Mouse (Mus musculus) forebrain, postnatal 0 days (tissue): ENCODE data around the gene Antxr1. TPM values are rescaled to one million over a fixed set of nuclear protein-coding genes. Genes with fewer than 3 reads are reported as not detected.
A peak's percentile ranks its signal among the peaks of the same experiment; 100 is the strongest.

Experiments
- ATAC-seq: fragments of 200-750 bp; cut with Nextera tagmentation; 2 replicates; pipeline ENCODE4 v1.8.0; 2017; ENCODE audit warnings: mild to moderate bottlenecking, moderate library complexity
- DNase-seq: peaks from one replicate; pipeline ENCODE4 v3.0.0-alpha.2; 2015
- H3K27ac ChIP-seq: fragments of 300-500 bp; sonication (generic); 2 replicates; pipeline ENCODE4 v1.5.1; 2014; ENCODE audit warnings: low read depth, mild to moderate bottlenecking, antibody characterized with exemption, low read length, moderate library complexity, mixed read lengths
- H3K27me3 ChIP-seq: fragments of 300-500 bp; sonication (generic); 2 replicates; pipeline ENCODE4 v1.6.1; 2014; ENCODE audit warnings: mild to moderate bottlenecking, low read length, mixed read lengths; ENCODE audit not compliant: insufficient read depth
- H3K36me3 ChIP-seq: fragments of 300-500 bp; sonication (generic); 2 replicates; pipeline ENCODE4 v1.6.1; 2014; ENCODE audit warnings: mild to moderate bottlenecking, moderate library complexity; ENCODE audit not compliant: insufficient read depth
- H3K4me1 ChIP-seq: fragments of 300-500 bp; sonication (generic); 2 replicates; pipeline ENCODE4 v1.6.1; 2014; ENCODE audit warnings: antibody characterized with exemption; ENCODE audit not compliant: insufficient read depth
- H3K4me2 ChIP-seq: fragments of 300-500 bp; sonication (generic); 2 replicates; pipeline ENCODE4 v1.6.1; 2014; ENCODE audit warnings: low read depth, mild to moderate bottlenecking, moderate library complexity
- H3K4me3 ChIP-seq: fragments of 300-500 bp; sonication (generic); 2 replicates; pipeline ENCODE4 v1.5.1; 2014; ENCODE audit warnings: low read depth, low read length, mixed read lengths
- H3K9ac ChIP-seq: fragments of 300-500 bp; sonication (generic); 2 replicates; pipeline ENCODE4 v1.6.1; 2014; ENCODE audit warnings: mild to moderate bottlenecking
- H3K9me3 ChIP-seq: fragments of 300-500 bp; sonication (generic); 2 replicates; pipeline ENCODE4 v1.6.1; 2016; ENCODE audit warnings: low read length
- CTCF ChIP-seq: sonication (generic); IDR thresholded peaks from 2 replicates; pipeline ENCODE4 v1.5.1; 2016; ENCODE audit warnings: antibody characterized with exemption, control low read depth, low read depth
- WGBS: fragments of 180-500 bp; shearing (Covaris S2); extraction: QIAGEN DNeasy Blood & Tissue Kit; methylation state at CpG from one replicate; pipeline ENCODE4 v1.1.7; 2014; 5-methylcytosine and 5-hydroxymethylcytosine counted together
- polyA plus RNA-seq: library from polyadenylated mRNA; unstranded; fragments of >200 nt; fragmentation: Nextera tagmentation; extraction: Ambion mirVana; gene quantifications from 2 replicates; pipeline ENCODE4 v1.2.1, GENCODE M21; 2015
- total RNA-seq: library from RNA; depleted of rRNA; stranded (reverse); fragments of >200 nt; gene quantifications from 2 replicates; pipeline ENCODE4 v1.2.3, GENCODE M21; 2014

Antxr1 gene
- total and polyA plus RNA-seq, 2 experiments from 2014 or later = 1.8 to 13.2 TPM

DNA sequence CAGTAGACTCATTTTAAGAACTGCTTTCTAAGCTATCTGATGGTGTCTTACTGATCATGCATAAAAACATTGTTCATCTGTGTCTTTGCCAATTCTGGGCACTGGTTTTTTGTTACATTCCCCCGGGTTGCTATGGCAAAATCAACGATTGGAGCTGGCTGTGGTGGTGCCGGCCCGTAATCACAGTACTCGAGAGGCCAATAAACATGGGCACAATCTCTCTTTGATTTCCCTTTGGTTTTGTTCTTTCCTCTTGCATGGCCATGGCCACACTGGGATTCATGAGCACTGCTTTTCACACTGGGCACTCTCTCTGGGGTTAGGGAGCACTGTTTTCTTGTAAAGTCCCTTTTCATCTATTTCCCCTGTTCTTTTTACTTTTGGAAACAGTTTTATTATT, 83.9 kb downstream of the Antxr1 start:
- Histone ChIP-seq H3K9me3 (no peaks in the 10 kb centered on the region), H3K27me3 (no peaks in the 10 kb centered on the region), H3K4me3 (no peak overlapping the region), H3K4me1 (no peaks in the 10 kb centered on the region), H3K4me2 (no peak overlapping the region), H3K36me3 (no peaks in the 10 kb centered on the region), H3K27ac (no peak overlapping the region), H3K9ac (no peak overlapping the region)
- ATAC-seq = peak; percentile 51
- no peak for TF ChIP-seq CTCF
- WGBS = 17% methylated on average over 5 of the region's 5 CpGs
- DNase-seq = peak; percentile 60

- ATAC-seq (no peak), DNase-seq (peak; percentile 50)
- Histone ChIP-seq H3K4me2 (no peak overlapping the region), H3K4me1 (no peaks in the 10 kb centered on the region), H3K36me3 (no peaks in the 10 kb centered on the region), H3K4me3 (no peak overlapping the region), H3K9me3 (no peaks in the 10 kb centered on the region), H3K9ac (no peak overlapping the region), H3K27ac (no peak overlapping the region), H3K27me3 (no peaks in the 10 kb centered on the region)
- TF ChIP-seq CTCF = no peak
- WGBS = 47% methylated on average over 3 of the region's 3 CpGs
These were observed 84.9 kb downstream of the Antxr1 start for GRCm38 (mm10) chr6:87250701-87251100.

- no peak for TF ChIP-seq CTCF
- no peaks in the 10 kb centered on the region for H3K36me3 ChIP-seq
- no peaks in the 10 kb centered on the region for H3K27me3 ChIP-seq
- H3K27ac ChIP-seq = no peak overlapping the region
- H3K4me3 ChIP-seq = no peak overlapping the region
- H3K4me2 ChIP-seq = no peak overlapping the region
- 85% methylated on average over 9 of the region's 9 CpGs for WGBS
- DNase-seq = no peak
- no peaks in the 10 kb centered on the region for H3K4me1 ChIP-seq
- no peaks in the 10 kb centered on the region for H3K9me3 ChIP-seq
- no peak for ATAC-seq
- H3K9ac ChIP-seq = no peak overlapping the region
These were observed 87.3 kb downstream of the Antxr1 start for GRCm38 (mm10) chr6:87248226-87248834.

GRCm38 (mm10) chr6:87244117-87245100, 91.2 kb downstream of the Antxr1 start:
- ATAC-seq (peak; percentile 66), DNase-seq (no peak)
- WGBS = 58% methylated on average over 9 of the region's 9 CpGs

GRCm38 (mm10) chr6:87237260-87237659, 98.4 kb downstream of the Antxr1 start:
- Histone ChIP-seq H3K9ac (no peak overlapping the region), H3K4me1 (no peaks in the 10 kb centered on the region), H3K27me3 (no peaks in the 10 kb centered on the region), H3K9me3 (no peaks in the 10 kb centered on the region), H3K27ac (no peak overlapping the region), H3K4me3 (no peak overlapping the region), H3K36me3 (peaks cover 4% of the 10 kb centered on the region; the same call in 1 of the 2 replicates), H3K4me2 (no peak overlapping the region)
- DNase-seq (no peak), ATAC-seq (no peak)
- 80% methylated on average over 4 of the region's 4 CpGs for WGBS
- no peak for TF ChIP-seq CTCF

More at GRCm38 (mm10) chr6:87244117-87245100, 91.2 kb downstream of the Antxr1 start:
- Histone ChIP-seq H3K9ac (no peak overlapping the region), H3K27ac (no peak overlapping the region), H3K4me2 (no peak overlapping the region), H3K4me3 (no peak overlapping the region), H3K9me3 (no peaks in the 10 kb centered on the region), H3K27me3 (no peaks in the 10 kb centered on the region), H3K4me1 (no peaks in the 10 kb centered on the region), H3K36me3 (peaks cover 4% of the 10 kb centered on the region; the same call in 1 of the 2 replicates)
- no peak for TF ChIP-seq CTCF

DNA sequence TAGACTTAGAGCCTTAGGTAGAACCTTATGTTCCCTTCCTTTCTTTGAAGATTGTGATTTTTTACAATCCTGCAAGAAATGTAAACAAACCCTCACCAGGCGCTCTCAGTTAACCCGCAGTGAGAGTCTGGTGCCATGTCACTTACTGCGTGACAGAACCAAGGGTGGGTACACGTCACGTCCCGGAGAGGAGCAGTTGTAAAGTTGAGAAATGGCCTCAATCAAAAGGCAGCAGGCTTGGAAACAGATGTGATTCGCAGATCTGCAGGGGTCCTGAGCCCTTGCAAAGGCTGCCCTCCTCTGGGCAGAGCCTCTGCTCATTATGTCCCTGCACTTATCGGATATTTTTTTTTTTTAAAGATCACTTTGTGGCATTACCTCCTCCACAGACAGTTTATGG, 99.6 kb downstream of the Antxr1 start:
- Histone ChIP-seq H3K27ac (no peak overlapping the region), H3K4me2 (no peak overlapping the region), H3K4me1 (no peaks in the 10 kb centered on the region), H3K9me3 (no peaks in the 10 kb centered on the region), H3K36me3 (peaks cover 4% of the 10 kb centered on the region; the same call in 1 of the 2 replicates), H3K4me3 (no peak overlapping the region), H3K9ac (no peak overlapping the region), H3K27me3 (no peaks in the 10 kb centered on the region)
- WGBS = 58% methylated on average over 8 of the region's 8 CpGs
- no peak for ATAC-seq
- no peak for TF ChIP-seq CTCF
- no peak for DNase-seq

DNA sequence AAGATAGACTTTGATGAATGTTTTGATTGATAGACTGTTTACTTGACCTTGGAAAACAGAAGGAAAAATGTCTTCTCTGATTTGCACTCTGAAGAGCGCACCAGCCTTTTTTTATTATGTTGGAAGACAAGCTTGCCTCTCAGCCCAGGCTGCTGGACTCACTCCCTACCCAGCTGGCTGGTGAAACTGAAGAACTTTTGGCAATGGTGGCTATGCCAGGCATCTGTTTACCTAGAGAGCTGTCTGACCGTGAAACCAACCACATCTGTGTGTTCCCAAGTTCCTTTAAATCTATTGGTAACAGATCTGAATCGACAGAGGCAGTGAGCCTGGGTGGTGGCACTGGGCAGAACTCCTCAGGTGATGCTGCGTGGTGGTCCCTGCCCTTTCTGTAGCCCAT, 102.5 kb downstream of the Antxr1 start:
- Histone ChIP-seq H3K4me2 (no peak overlapping the region), H3K27me3 (no peaks in the 10 kb centered on the region), H3K9ac (no peak overlapping the region), H3K9me3 (no peaks in the 10 kb centered on the region), H3K4me1 (no peaks in the 10 kb centered on the region), H3K36me3 (no peaks in the 10 kb centered on the region), H3K27ac (no peak overlapping the region), H3K4me3 (no peak overlapping the region)
- ATAC-seq = no peak
- TF ChIP-seq CTCF = no peak
- DNase-seq = no peak
- 78% methylated on average over 4 of the region's 4 CpGs for WGBS
